Mouse (Mus musculus): ENCODE data around the gene Coro2b. TPM values are rescaled to one million over a fixed set of nuclear protein-coding genes. Genes with fewer than 3 reads are reported as not detected.
A peak's percentile ranks its signal among the peaks of the same experiment; 100 is the strongest.

Gene Coro2b
- polyA plus RNA-seq, 1 experiment from 2014 or later, result 6.9 TPM

DNA sequence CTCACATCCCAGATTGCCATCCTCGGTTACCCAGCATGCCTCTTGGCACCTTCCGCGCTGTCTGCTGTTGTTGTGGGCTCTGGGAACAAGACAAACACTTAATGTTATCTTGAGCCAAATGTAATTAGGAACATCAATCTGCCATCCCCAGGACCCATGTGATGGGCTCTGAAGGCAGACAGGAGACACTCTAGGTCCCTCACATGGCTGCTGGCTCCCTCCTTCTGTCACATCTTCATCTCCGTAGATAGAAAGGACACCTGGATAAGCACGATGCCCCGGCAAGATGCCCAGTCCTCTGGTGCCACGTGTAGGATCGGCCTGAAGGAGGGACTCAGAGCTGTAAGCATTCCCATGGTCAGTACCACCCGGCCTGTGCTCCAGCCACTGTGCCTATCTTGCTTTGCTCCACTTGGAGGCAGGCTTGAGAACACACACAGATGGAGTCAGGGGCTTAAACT lies 2.4 kb upstream of the Coro2b start:
- 79% methylated on average over 9 of the region's 9 CpGs for WGBS
- ATAC-seq (ENCODE audit: insufficient number of reproducible peaks, insufficient read depth, low FRiP score, low read depth), result no peak
- Histone ChIP-seq H3K4me1 (ENCODE audit: control insufficient read depth in 2 of 2, insufficient read depth in 2 of 2, low read length in 2 of 2) (peaks cover 3 to 4% of the 10 kb centered on the region in 2 experiments; a peak in 2 of 4 replicates), H3K27ac (replicated peaks in 1 of 2; ENCODE audit: control insufficient read depth in 1 of 2, insufficient read depth in 1 of 2, low read depth in 2 of 2, low read length in 2 of 2) (no peak overlapping the region), H3K36me3 (ENCODE audit: control insufficient read depth, insufficient read depth, low read length) (no peaks in the 10 kb centered on the region), H3K4me2 (ENCODE audit: low read length) (no peak overlapping the region), H3K9me3 (ENCODE audit: control insufficient read depth, low read length) (no peaks in the 10 kb centered on the region), H3K9ac (ENCODE audit: low read length) (no peak overlapping the region), H3K27me3 (ENCODE audit: control insufficient read depth, insufficient read depth, low read length) (peaks cover 7% of the 10 kb centered on the region), H3K4me3 (ENCODE audit: control insufficient read depth in 1 of 2, insufficient read depth in 1 of 2, low read depth in 1 of 2, low read length in 2 of 2) (no peak overlapping the region)

- Histone ChIP-seq H3K27ac (replicated peaks in 1 of 2; ENCODE audit: control insufficient read depth in 1 of 2, insufficient read depth in 1 of 2, low read depth in 2 of 2, low read length in 2 of 2) (no peak overlapping the region), H3K4me2 (ENCODE audit: low read length) (no peak overlapping the region)
Measured at GRCm38 (mm10) chr9:62537941-62538340, 1.1 kb upstream of the Coro2b start.

DNA sequence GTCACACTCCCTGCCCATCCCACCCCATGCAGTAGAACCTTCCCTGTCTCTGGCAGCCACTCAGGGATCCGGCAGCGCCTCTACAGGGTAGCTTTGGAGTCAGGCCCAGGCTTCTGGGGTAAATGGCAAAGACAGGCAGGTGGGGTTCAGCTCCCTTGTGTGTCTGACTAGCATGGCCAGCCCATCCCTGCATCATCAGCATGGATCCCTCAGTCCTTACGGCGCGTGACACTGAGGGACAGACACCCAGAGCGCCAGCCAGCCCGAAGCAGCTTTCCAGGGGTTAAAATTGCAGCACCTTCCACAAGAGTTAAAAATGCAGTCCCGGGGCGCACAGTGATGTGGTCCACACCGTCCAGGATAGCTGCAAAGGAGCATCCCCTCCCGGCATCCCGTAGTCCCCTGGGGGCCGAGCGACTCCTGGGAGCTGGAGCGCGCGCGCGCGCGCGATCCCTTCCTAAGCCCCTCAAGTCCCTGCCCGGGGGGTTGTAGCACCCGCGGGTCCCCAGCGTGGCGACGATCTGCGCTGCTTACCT lies 657 bp downstream of the Coro2b start:
- 0 out of 2 replicates have a peak, but pooled peaks have one; percentile 15 for ATAC-seq (ENCODE audit: insufficient number of reproducible peaks, insufficient read depth, low FRiP score, low read depth)
- Histone ChIP-seq H3K36me3 (ENCODE audit: control insufficient read depth, insufficient read depth, low read length) (no peaks in the 10 kb centered on the region), H3K9me3 (ENCODE audit: control insufficient read depth, low read length) (no peaks in the 10 kb centered on the region), H3K27ac (replicated peaks in 1 of 2; ENCODE audit: control insufficient read depth in 1 of 2, insufficient read depth in 1 of 2, low read depth in 2 of 2, low read length in 2 of 2) (0 out of 4 replicates have a peak overlapping the region, but pooled peaks of 1 of the 2 experiments have one; percentile 38), H3K27me3 (ENCODE audit: control insufficient read depth, insufficient read depth, low read length) (peaks cover 7% of the 10 kb centered on the region), H3K9ac (ENCODE audit: low read length) (peak overlapping the region; percentile 73), H3K4me1 (ENCODE audit: control insufficient read depth in 2 of 2, insufficient read depth in 2 of 2, low read length in 2 of 2) (peaks cover 3 to 10% of the 10 kb centered on the region in 2 experiments; a peak in 2 of 4 replicates), H3K4me2 (ENCODE audit: low read length) (peak overlapping the region; percentile 94), H3K4me3 (ENCODE audit: control insufficient read depth in 1 of 2, insufficient read depth in 1 of 2, low read depth in 1 of 2, low read length in 2 of 2) (peak overlapping the region; percentile 53 to 60)
- 2% methylated on average over 29 of the region's 29 CpGs for whole genome bisulfite sequencing

More at GRCm38 (mm10) chr9:62537941-62538340, 1.1 kb upstream of the Coro2b start:
- Histone ChIP-seq H3K4me1 (ENCODE audit: control insufficient read depth in 2 of 2, insufficient read depth in 2 of 2, low read length in 2 of 2) (peaks cover 3 to 4% of the 10 kb centered on the region in 2 experiments; a peak in 2 of 4 replicates), H3K9ac (ENCODE audit: low read length) (no peak overlapping the region), H3K4me3 (ENCODE audit: control insufficient read depth in 1 of 2, insufficient read depth in 1 of 2, low read depth in 1 of 2, low read length in 2 of 2) (no peak overlapping the region), H3K27me3 (ENCODE audit: control insufficient read depth, insufficient read depth, low read length) (peaks cover 7% of the 10 kb centered on the region), H3K36me3 (ENCODE audit: control insufficient read depth, insufficient read depth, low read length) (no peaks in the 10 kb centered on the region), H3K9me3 (ENCODE audit: control insufficient read depth, low read length) (no peaks in the 10 kb centered on the region)
- no peak for ATAC-seq (ENCODE audit: insufficient number of reproducible peaks, insufficient read depth, low FRiP score, low read depth)
- WGBS, result 87% methylated on average over 6 of the region's 6 CpGs

DNA sequence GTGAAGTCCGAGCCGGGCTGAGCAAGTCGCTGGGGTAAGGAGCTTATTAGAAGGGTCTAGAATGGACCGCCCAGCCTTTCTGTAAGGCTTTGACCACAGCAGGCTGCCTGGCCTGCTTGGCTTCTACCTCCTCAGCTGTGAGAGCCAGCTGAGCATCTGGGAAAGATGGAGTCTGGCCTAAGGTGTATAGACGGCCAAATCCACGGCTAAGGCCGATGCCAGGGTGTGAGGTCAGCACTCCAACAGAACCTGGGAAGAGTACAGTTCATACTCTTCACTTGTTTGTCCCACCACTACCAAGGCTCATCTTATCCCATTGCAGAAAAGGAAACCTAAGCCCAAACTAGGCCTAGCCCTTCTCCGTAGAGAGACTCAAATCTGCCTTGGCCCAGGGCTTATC lies 1.3 kb downstream of the Coro2b start:
- H3K4me1 ChIP-seq (ENCODE audit: control insufficient read depth in 2 of 2, insufficient read depth in 2 of 2, low read length in 2 of 2), result peaks cover 3 to 10% of the 10 kb centered on the region in 2 experiments; a peak in 2 of 4 replicates
- H3K36me3 ChIP-seq (ENCODE audit: control insufficient read depth, insufficient read depth, low read length), result no peaks in the 10 kb centered on the region
- no peak for ATAC-seq (ENCODE audit: insufficient number of reproducible peaks, insufficient read depth, low FRiP score, low read depth)
- H3K9ac ChIP-seq (ENCODE audit: low read length), result no peak overlapping the region
- 72% methylated on average over 8 of the region's 8 CpGs for WGBS
- peak overlapping the region; percentile 5 to 60; a peak in 2 of 4 replicates for H3K4me3 ChIP-seq (ENCODE audit: control insufficient read depth in 1 of 2, insufficient read depth in 1 of 2, low read depth in 1 of 2, low read length in 2 of 2)
- H3K27me3 ChIP-seq (ENCODE audit: control insufficient read depth, insufficient read depth, low read length), result peaks cover 7% of the 10 kb centered on the region
- H3K27ac ChIP-seq (replicated peaks in 1 of 2; ENCODE audit: control insufficient read depth in 1 of 2, insufficient read depth in 1 of 2, low read depth in 2 of 2, low read length in 2 of 2), result no peak overlapping the region
- H3K4me2 ChIP-seq (ENCODE audit: low read length), result peak overlapping the region; percentile 94
- H3K9me3 ChIP-seq (ENCODE audit: control insufficient read depth, low read length), result no peaks in the 10 kb centered on the region

- Histone ChIP-seq H3K27me3 (ENCODE audit: control insufficient read depth, insufficient read depth, low read length) (peaks cover 7% of the 10 kb centered on the region), H3K4me1 (ENCODE audit: control insufficient read depth in 2 of 2, insufficient read depth in 2 of 2, low read length in 2 of 2) (peaks cover 3 to 10% of the 10 kb centered on the region in 2 experiments; a peak in 2 of 4 replicates), H3K4me3 (ENCODE audit: control insufficient read depth in 1 of 2, insufficient read depth in 1 of 2, low read depth in 1 of 2, low read length in 2 of 2) (no peak overlapping the region), H3K9me3 (ENCODE audit: control insufficient read depth, low read length) (no peaks in the 10 kb centered on the region), H3K36me3 (ENCODE audit: control insufficient read depth, insufficient read depth, low read length) (no peaks in the 10 kb centered on the region), H3K9ac (ENCODE audit: low read length) (no peak overlapping the region), H3K27ac (replicated peaks in 1 of 2; ENCODE audit: control insufficient read depth in 1 of 2, insufficient read depth in 1 of 2, low read depth in 2 of 2, low read length in 2 of 2) (no peak overlapping the region), H3K4me2 (ENCODE audit: low read length) (no peak overlapping the region)
- WGBS, result 82% methylated on average over 7 of the region's 7 CpGs
- ATAC-seq (ENCODE audit: insufficient number of reproducible peaks, insufficient read depth, low FRiP score, low read depth), result no peak
Measured at GRCm38 (mm10) chr9:62534691-62535090, 2.2 kb downstream of the Coro2b start.

GRCm38 (mm10) chr9:62534158-62534557 lies 2.7 kb downstream of the Coro2b start:
- H3K9me3 ChIP-seq (ENCODE audit: control insufficient read depth, low read length), result no peaks in the 10 kb centered on the region
- no peak for ATAC-seq (ENCODE audit: insufficient number of reproducible peaks, insufficient read depth, low FRiP score, low read depth)
- H3K36me3 ChIP-seq (ENCODE audit: control insufficient read depth, insufficient read depth, low read length), result no peaks in the 10 kb centered on the region
- peaks cover 3 to 10% of the 10 kb centered on the region in 2 experiments; a peak in 2 of 4 replicates for H3K4me1 ChIP-seq (ENCODE audit: control insufficient read depth in 2 of 2, insufficient read depth in 2 of 2, low read length in 2 of 2)
- no peak overlapping the region for H3K4me2 ChIP-seq (ENCODE audit: low read length)
- WGBS, result 86% methylated on average over 2 of the region's 2 CpGs
- H3K4me3 ChIP-seq (ENCODE audit: control insufficient read depth in 1 of 2, insufficient read depth in 1 of 2, low read depth in 1 of 2, low read length in 2 of 2), result no peak overlapping the region
- H3K9ac ChIP-seq (ENCODE audit: low read length), result no peak overlapping the region
- peaks cover 7% of the 10 kb centered on the region for H3K27me3 ChIP-seq (ENCODE audit: control insufficient read depth, insufficient read depth, low read length)
- no peak overlapping the region for H3K27ac ChIP-seq (replicated peaks in 1 of 2; ENCODE audit: control insufficient read depth in 1 of 2, insufficient read depth in 1 of 2, low read depth in 2 of 2, low read length in 2 of 2)

GRCm38 (mm10) chr9:62532876-62533275 lies 4.0 kb downstream of the Coro2b start:
- Histone ChIP-seq H3K9ac (ENCODE audit: low read length) (no peak overlapping the region), H3K9me3 (ENCODE audit: control insufficient read depth, low read length) (no peaks in the 10 kb centered on the region), H3K4me2 (ENCODE audit: low read length) (no peak overlapping the region), H3K4me3 (ENCODE audit: control insufficient read depth in 1 of 2, insufficient read depth in 1 of 2, low read depth in 1 of 2, low read length in 2 of 2) (no peak overlapping the region), H3K36me3 (ENCODE audit: control insufficient read depth, insufficient read depth, low read length) (no peaks in the 10 kb centered on the region), H3K27me3 (ENCODE audit: control insufficient read depth, insufficient read depth, low read length) (peaks cover 7% of the 10 kb centered on the region), H3K27ac (replicated peaks in 1 of 2; ENCODE audit: control insufficient read depth in 1 of 2, insufficient read depth in 1 of 2, low read depth in 2 of 2, low read length in 2 of 2) (no peak overlapping the region), H3K4me1 (ENCODE audit: control insufficient read depth in 2 of 2, insufficient read depth in 2 of 2, low read length in 2 of 2) (peaks cover 3 to 10% of the 10 kb centered on the region in 2 experiments; a peak in 2 of 4 replicates)
- 79% methylated on average over 11 of the region's 11 CpGs for WGBS
- ATAC-seq (ENCODE audit: insufficient number of reproducible peaks, insufficient read depth, low FRiP score, low read depth), result no peak

All from heart, embryonic 14.5 days (tissue).